Mouse (Mus musculus) liver, adult 2 months (tissue): Measurements from ENCODE around the gene Mfng. TPM values are rescaled to one million over a fixed set of nuclear protein-coding genes. Genes with fewer than 3 reads are reported as not detected.

Experiments
- DNase-seq: peaks from one replicate; pipeline ENCODE4 v3.0.0-alpha.2; 2011; ENCODE audit warnings: low read depth, low spot score; ENCODE audit errors: extremely low read depth
- H3K27ac ChIP-seq: fragments of 200-500 bp; replicated peaks from 2 replicates; pipeline ENCODE4 v1.5.1; 2012; ENCODE audit warnings: low read depth, mild to moderate bottlenecking, control low read depth, inconsistent platforms, low read length; ENCODE audit not compliant: insufficient read depth
- H3K27me3 ChIP-seq: fragments of 200-500 bp; 2 replicates; pipeline ENCODE4 v1.6.1; 2012; ENCODE audit warnings: mild to moderate bottlenecking, moderate library complexity, low read length, inconsistent platforms; ENCODE audit not compliant: control insufficient read depth, insufficient read depth
- H3K36me3 ChIP-seq: fragments of 200-500 bp; 2 replicates; pipeline ENCODE4 v1.6.1; 2012; ENCODE audit warnings: low read length, inconsistent platforms; ENCODE audit not compliant: control insufficient read depth, insufficient read depth
- H3K4me1 ChIP-seq: fragments of 200-500 bp; 2 replicates; pipeline ENCODE4 v1.6.1; 2011; ENCODE audit warnings: low read length; ENCODE audit not compliant: control insufficient read depth, insufficient read depth
- H3K4me3 ChIP-seq: fragments of 200-500 bp; 2 replicates; pipeline ENCODE4 v1.5.1; 2011; ENCODE audit warnings: low read depth, mild to moderate bottlenecking, control low read depth, low read length, moderate library complexity; ENCODE audit not compliant: insufficient read depth
- H3K79me2 ChIP-seq: fragments of 200-500 bp; 2 replicates; pipeline ENCODE4 v1.6.1; 2012; ENCODE audit warnings: inconsistent platforms, mild to moderate bottlenecking, low read length, moderate library complexity; ENCODE audit not compliant: control insufficient read depth, insufficient read depth
- H3K9ac ChIP-seq: fragments of 200-500 bp; 2 replicates; pipeline ENCODE4 v1.6.1; 2012; ENCODE audit warnings: low read depth, mild to moderate bottlenecking, control low read depth, inconsistent platforms, low read length
- CTCF ChIP-seq: fragments of 200-500 bp; IDR thresholded peaks from 2 replicates; pipeline ENCODE4 v1.5.1; 2011; ENCODE audit warnings: low read depth, low read length, control low read depth
- POLR2A ChIP-seq: fragments of 200-500 bp; IDR thresholded peaks from 2 replicates; pipeline ENCODE4 v1.6.1; 2011; ENCODE audit warnings: low read length, control low read depth; ENCODE audit not compliant: insufficient read depth; ENCODE audit errors: extremely low read depth
- WGBS: fragments of 180-500 bp; shearing (Covaris S2); methylation state at CpG from one replicate; pipeline ENCODE4 v1.1.7; 2018; 5-methylcytosine and 5-hydroxymethylcytosine counted together
- polyA plus RNA-seq: library from polyadenylated mRNA; depleted of rRNA; stranded (reverse); fragments of >200 nt; gene quantifications from 2 replicates; pipeline ENCODE4 v1.2.3, GENCODE M21; 2012
- total RNA-seq: library from RNA; depleted of rRNA; stranded (reverse); fragments of >200 nt; gene quantifications from 2 replicates; pipeline ENCODE4 v1.2.3, GENCODE M21; 2014

The Mfng gene
- total and polyA plus RNA-seq, 2 experiments, result 0.74 to 2.3 TPM

- WGBS, result 78% methylated on average over 14 of the region's 14 CpGs
- H3K4me3 ChIP-seq, result no peak overlapping the region
These were observed 9.3 kb upstream of the Mfng start for GRCm38 (mm10) chr15:78782348-78783103.

GRCm38 (mm10) chr15:78780908-78781307, 7.6 kb upstream of the Mfng start:
- Histone ChIP-seq H3K4me1 (peaks cover 5% of the 10 kb centered on the region), H3K79me2 (no peaks in the 10 kb centered on the region), H3K9ac (no peak overlapping the region), H3K27me3 (no peaks in the 10 kb centered on the region), H3K27ac (no peak overlapping the region), H3K4me3 (no peak overlapping the region), H3K36me3 (no peaks in the 10 kb centered on the region)
- TF ChIP-seq POLR2A, result no peak
- no peak for TF ChIP-seq CTCF
- 63% methylated on average over 7 of the region's 7 CpGs for WGBS
- no peak for DNase-seq

More at GRCm38 (mm10) chr15:78782348-78783103, 9.3 kb upstream of the Mfng start:
- Histone ChIP-seq H3K79me2 (no peaks in the 10 kb centered on the region), H3K9ac (no peak overlapping the region), H3K27me3 (no peaks in the 10 kb centered on the region), H3K27ac (no peak overlapping the region), H3K36me3 (no peaks in the 10 kb centered on the region), H3K4me1 (peaks cover 8% of the 10 kb centered on the region)
- TF ChIP-seq CTCF (no peak), POLR2A (no peak)
- DNase-seq, result no peak

GRCm38 (mm10) chr15:78780359-78780758, 7.1 kb upstream of the Mfng start:
- Histone ChIP-seq H3K4me1 (peaks cover 5% of the 10 kb centered on the region), H3K79me2 (no peaks in the 10 kb centered on the region), H3K4me3 (no peak overlapping the region), H3K36me3 (no peaks in the 10 kb centered on the region), H3K9ac (no peak overlapping the region), H3K27me3 (no peaks in the 10 kb centered on the region), H3K27ac (no peak overlapping the region)
- DNase-seq, result no peak
- 95% methylated on average over 14 of the region's 14 CpGs for WGBS
- TF ChIP-seq CTCF, result no peak
- no peak for TF ChIP-seq POLR2A

GRCm38 (mm10) chr15:78779690-78780089, 6.4 kb upstream of the Mfng start:
- no peak for DNase-seq
- 93% methylated on average over 5 of the region's 5 CpGs for WGBS
- Histone ChIP-seq H3K27ac (no peak overlapping the region), H3K27me3 (no peaks in the 10 kb centered on the region), H3K36me3 (no peaks in the 10 kb centered on the region), H3K4me3 (no peak overlapping the region), H3K4me1 (peaks cover 5% of the 10 kb centered on the region), H3K9ac (no peak overlapping the region), H3K79me2 (no peaks in the 10 kb centered on the region)
- TF ChIP-seq POLR2A (no peak), CTCF (no peak)

GRCm38 (mm10) chr15:78779253-78779652, 6.0 kb upstream of the Mfng start:
- Histone ChIP-seq H3K9ac (no peak overlapping the region), H3K79me2 (no peaks in the 10 kb centered on the region), H3K27ac (no peak overlapping the region), H3K4me1 (peaks cover 5% of the 10 kb centered on the region), H3K36me3 (no peaks in the 10 kb centered on the region), H3K27me3 (no peaks in the 10 kb centered on the region), H3K4me3 (no peak overlapping the region)
- WGBS, result 81% methylated on average over 8 of the region's 8 CpGs
- TF ChIP-seq POLR2A (no peak), CTCF (peak; percentile 46)
- DNase-seq, result no peak

GRCm38 (mm10) chr15:78778077-78778870, 5.0 kb upstream of the Mfng start:
- H3K4me3 ChIP-seq, result no peak overlapping the region
- H3K27me3 ChIP-seq, result no peaks in the 10 kb centered on the region
- 62% methylated on average over 13 of the region's 15 CpGs for WGBS
- peak; percentile 89 for DNase-seq
- peaks cover 5% of the 10 kb centered on the region for H3K4me1 ChIP-seq
- H3K36me3 ChIP-seq, result no peaks in the 10 kb centered on the region
- TF ChIP-seq POLR2A, result no peak
- TF ChIP-seq CTCF, result peak; percentile 93
- H3K79me2 ChIP-seq, result no peaks in the 10 kb centered on the region
- H3K27ac ChIP-seq, result no peak overlapping the region
- no peak overlapping the region for H3K9ac ChIP-seq
